Mouse (Mus musculus): ENCODE measurements around the gene Mapkapk2.
"Not testable (repeated sequence)": the region's sequence is repeated elsewhere in the genome, so short reads cannot be mapped to it uniquely, and the experiment has no call there.

The Mapkapk2 gene

GRCm38 (mm10) chr1:131050617-131051016 is 47.0 kb downstream of the Mapkapk2 start:
- DNase-seq (ENCODE audit: low spot score in 2 of 2), result no peak

- no peak for DNase-seq (ENCODE audit: low spot score in 2 of 2)
Measured at GRCm38 (mm10) chr1:131050011-131050410, 47.6 kb downstream of the Mapkapk2 start.

- no peak for DNase-seq (ENCODE audit: low spot score in 2 of 2)
Measured at GRCm38 (mm10) chr1:131049361-131049806, 48.2 kb downstream of the Mapkapk2 start.

GRCm38 (mm10) chr1:131048946-131049345 is 48.7 kb downstream of the Mapkapk2 start:
- no peak for DNase-seq (ENCODE audit: low spot score in 2 of 2)

GRCm38 (mm10) chr1:131048121-131048863 is 49.3 kb downstream of the Mapkapk2 start:
- DNase-seq (ENCODE audit: low spot score in 2 of 2), result no peak

GRCm38 (mm10) chr1:131046607-131047006 is 51.0 kb downstream of the Mapkapk2 start:
- no peak for DNase-seq (ENCODE audit: low spot score in 2 of 2)

- no peak for DNase-seq (ENCODE audit: low spot score in 2 of 2)
Measured at GRCm38 (mm10) chr1:131045723-131046355, 51.8 kb downstream of the Mapkapk2 start.

- no peak for DNase-seq (ENCODE audit: low spot score in 2 of 2)
Measured at GRCm38 (mm10) chr1:131043636-131044035, 54.0 kb downstream of the Mapkapk2 start.

- DNase-seq (ENCODE audit: low spot score in 2 of 2), result no peak
Measured at GRCm38 (mm10) chr1:131042721-131043120, 54.9 kb downstream of the Mapkapk2 start.

- no peak for DNase-seq (ENCODE audit: low spot score in 2 of 2)
Measured at GRCm38 (mm10) chr1:131042263-131042662, 55.4 kb downstream of the Mapkapk2 start.

- DNase-seq (ENCODE audit: low spot score in 2 of 2), result no peak
Measured at GRCm38 (mm10) chr1:131039479-131039878, 58.1 kb downstream of the Mapkapk2 start.

GRCm38 (mm10) chr1:131038415-131039017 is 59.1 kb downstream of the Mapkapk2 start:
- DNase-seq (ENCODE audit: low spot score in 2 of 2), result no peak

- no peak for DNase-seq (ENCODE audit: low spot score in 2 of 2)
Measured at GRCm38 (mm10) chr1:131038001-131038400, 59.6 kb downstream of the Mapkapk2 start.

- no peak for DNase-seq (ENCODE audit: low spot score in 2 of 2)
Measured at GRCm38 (mm10) chr1:131031267-131031666, 66.4 kb downstream of the Mapkapk2 start.

- DNase-seq (ENCODE audit: low spot score in 2 of 2), result no peak
Measured at GRCm38 (mm10) chr1:131030261-131030660, 67.4 kb downstream of the Mapkapk2 start.

- no peak for DNase-seq (ENCODE audit: low spot score in 2 of 2)
Measured at GRCm38 (mm10) chr1:131029215-131029614, 68.4 kb downstream of the Mapkapk2 start.

GRCm38 (mm10) chr1:131025843-131026190 is 71.8 kb downstream of the Mapkapk2 start:
- no peak for DNase-seq (ENCODE audit: low spot score in 2 of 2)

- no peak for DNase-seq (ENCODE audit: low spot score in 2 of 2)
Measured at GRCm38 (mm10) chr1:131024900-131025842, 72.5 kb downstream of the Mapkapk2 start.

GRCm38 (mm10) chr1:131023250-131023858 is 74.3 kb downstream of the Mapkapk2 start:
- DNase-seq (ENCODE audit: low spot score in 2 of 2), result not testable (repeated sequence)

- DNase-seq (ENCODE audit: low spot score in 2 of 2), result no peak
Measured at GRCm38 (mm10) chr1:131022591-131023249, 74.9 kb downstream of the Mapkapk2 start.

Measured in urinary bladder, postnatal 36 days (tissue).